Mouse (Mus musculus) ES-E14 (cell line): ENCODE data around the gene Rtp3. TPM values are rescaled to one million over a fixed set of nuclear protein-coding genes. Genes with fewer than 3 reads are reported as not detected.
A peak's percentile ranks its signal among the peaks of the same experiment; 100 is the strongest.

Source experiments
- DNase-seq: peaks from one replicate; pipeline ENCODE4 v3.0.0-alpha.2; 2013; ENCODE audit warnings: low read depth, low spot score
- H3K27ac ChIP-seq: 2 replicates; pipeline ENCODE4 v1.5.1; 2012; ENCODE audit warnings: low read depth, mild to moderate bottlenecking, low read length, moderate library complexity, mixed read lengths; ENCODE audit not compliant: poor library complexity, insufficient read depth, severe bottlenecking
- H3K36me3 ChIP-seq: 2 replicates; pipeline ENCODE4 v1.6.1; 2012; ENCODE audit warnings: mild to moderate bottlenecking, low read length, moderate library complexity, mixed read lengths; ENCODE audit not compliant: control insufficient read depth, poor library complexity, insufficient read depth, severe bottlenecking
- H3K4me1 ChIP-seq, 2 experiments: fragments of 150-350 bp in 1 of 2; sonication (generic) in 1 of 2; 2 replicates each; pipeline ENCODE4 v1.6.1; 2012; ENCODE audit warnings: low read length in 2 of 2, mild to moderate bottlenecking in 1 of 2, mixed read lengths in 1 of 2; ENCODE audit not compliant: control insufficient read depth in 2 of 2, insufficient read depth in 2 of 2, poor library complexity in 1 of 2
- H3K4me3 ChIP-seq, 2 experiments: fragments of 150-350 bp in 1 of 2; sonication (generic) in 1 of 2; 2 replicates each; pipeline ENCODE4 v1.5.1; 2012; ENCODE audit warnings: low read length in 2 of 2, low read depth in 1 of 2, mild to moderate bottlenecking in 1 of 2, mixed read lengths in 1 of 2; ENCODE audit not compliant: insufficient read depth in 1 of 2, poor library complexity in 1 of 2, severe bottlenecking in 1 of 2
- H3K9ac ChIP-seq: 2 replicates; pipeline ENCODE4 v1.6.1; 2012; ENCODE audit warnings: low read depth, mild to moderate bottlenecking, low read length, mixed read lengths; ENCODE audit not compliant: poor library complexity, insufficient read depth, severe bottlenecking
- H3K9me3 ChIP-seq: fragments of 150-350 bp; sonication (generic); 2 replicates; pipeline ENCODE4 v1.6.1; 2012; ENCODE audit warnings: low read depth, mild to moderate bottlenecking, low read length; ENCODE audit not compliant: control insufficient read depth, insufficient read depth
- CHD2 ChIP-seq: IDR thresholded peaks from 2 replicates; pipeline ENCODE4 v1.6.1; 2014; ENCODE audit warnings: mild to moderate bottlenecking, low read depth, low read length, inconsistent platforms
- HCFC1 ChIP-seq: IDR thresholded peaks from 2 replicates; pipeline ENCODE4 v1.6.1; 2012; ENCODE audit warnings: low read length, inconsistent platforms, borderline replicate concordance; ENCODE audit not compliant: insufficient read depth
- MAFK ChIP-seq: IDR thresholded peaks from 2 replicates; pipeline ENCODE4 v1.6.1; 2014; ENCODE audit warnings: mild to moderate bottlenecking, low read depth, low read length, inconsistent platforms; ENCODE audit not compliant: insufficient read depth
- ZC3H11A ChIP-seq: IDR thresholded peaks from 2 replicates; pipeline ENCODE4 v1.6.1; 2012; ENCODE audit warnings: low read depth, mild to moderate bottlenecking, inconsistent platforms, low read length, borderline replicate concordance
- ZNF384 ChIP-seq: IDR thresholded peaks from 2 replicates; pipeline ENCODE4 v1.6.1; 2012; ENCODE audit warnings: low read depth, low read length, inconsistent platforms
- in situ Hi-C, 2 experiments: fragments of 600-800 bp; cut with MboI; formaldehyde crosslinking; loops; one replicate each; pipeline ENCODE4 v1.15.1; 2025; ENCODE audit warnings: low sequenced_read_pairs in 2 of 2, inconsistent platforms in 1 of 2; ENCODE audit not compliant: unreplicated experiment in 2 of 2
- total RNA-seq: library from RNA; depleted of rRNA; stranded (reverse); fragments of 300-350 nt; gene quantifications from 2 replicates; pipeline ENCODE4 v1.2.3, GENCODE M21; 2012

Gene Rtp3
- total RNA-seq, 1 experiment: 0.62 TPM

GRCm38 (mm10) chr9:111015658-111016057 is 25.3 kb upstream of the Rtp3 start:
- Histone ChIP-seq H3K9ac (no peak overlapping the region), H3K27ac (no peak overlapping the region), H3K4me1 (no peaks in the 10 kb centered on the region), H3K36me3 (no peaks in the 10 kb centered on the region), H3K9me3 (no peaks in the 10 kb centered on the region), H3K4me3 (no peak overlapping the region)
- in situ Hi-C loops: no loop called here
- TF ChIP-seq ZNF384: no peak
- no peak for TF ChIP-seq MAFK
- TF ChIP-seq CHD2: no peak
- TF ChIP-seq ZC3H11A: no peak
- no peak for TF ChIP-seq HCFC1
- peak; percentile 42 for DNase-seq

- H3K9me3 ChIP-seq: no peaks in the 10 kb centered on the region
- no peaks in the 10 kb centered on the region for H3K36me3 ChIP-seq
- no peak overlapping the region for H3K9ac ChIP-seq
- in situ Hi-C loops: no loop called here
- H3K4me3 ChIP-seq: no peak overlapping the region
- no peak for DNase-seq
- peaks cover 2 to 8% of the 10 kb centered on the region in 2 experiments; a peak in 2 of 4 replicates for H3K4me1 ChIP-seq
- H3K27ac ChIP-seq: no peak overlapping the region
- TF ChIP-seq ZC3H11A (no peak), ZNF384 (no peak), CHD2 (no peak), HCFC1 (no peak), MAFK (no peak)
Observed at GRCm38 (mm10) chr9:111012041-111012440, 21.7 kb upstream of the Rtp3 start.

- in situ Hi-C loops: no loop called here
- no peaks in the 10 kb centered on the region for H3K36me3 ChIP-seq
- TF ChIP-seq ZNF384: no peak
- TF ChIP-seq MAFK: no peak
- no peak for TF ChIP-seq CHD2
- no peak for TF ChIP-seq ZC3H11A
Observed at GRCm38 (mm10) chr9:111011550-111011949, 21.2 kb upstream of the Rtp3 start.

GRCm38 (mm10) chr9:111009763-111010162 is 19.4 kb upstream of the Rtp3 start:
- H3K27ac ChIP-seq: no peak overlapping the region
- no peaks in the 10 kb centered on the region for H3K9me3 ChIP-seq
- no peak overlapping the region for H3K9ac ChIP-seq
- DNase-seq: no peak
- TF ChIP-seq HCFC1: no peak
- no peak for TF ChIP-seq ZNF384
- no peak for TF ChIP-seq MAFK
- TF ChIP-seq CHD2: no peak
- TF ChIP-seq ZC3H11A: no peak
- no peak overlapping the region for H3K4me3 ChIP-seq
- H3K36me3 ChIP-seq: no peaks in the 10 kb centered on the region
- peaks cover 2 to 8% of the 10 kb centered on the region in 2 experiments; a peak in 2 of 4 replicates for H3K4me1 ChIP-seq
- in situ Hi-C loops: no loop called here

More at GRCm38 (mm10) chr9:111011550-111011949, 21.2 kb upstream of the Rtp3 start:
- Histone ChIP-seq H3K27ac (no peak overlapping the region), H3K9me3 (no peaks in the 10 kb centered on the region), H3K9ac (no peak overlapping the region), H3K4me1 (peaks cover 2 to 8% of the 10 kb centered on the region in 2 experiments; a peak in 2 of 4 replicates), H3K4me3 (no peak overlapping the region)
- DNase-seq: no peak

GRCm38 (mm10) chr9:111006544-111006943 is 16.2 kb upstream of the Rtp3 start:
- in situ Hi-C loops: no loop called here
- no peak for DNase-seq
- TF ChIP-seq ZNF384: no peak
- TF ChIP-seq HCFC1: no peak
- TF ChIP-seq MAFK: no peak
- Histone ChIP-seq H3K27ac (no peak overlapping the region), H3K36me3 (no peaks in the 10 kb centered on the region), H3K4me1 (peaks cover 2 to 8% of the 10 kb centered on the region in 2 experiments; a peak in 2 of 4 replicates), H3K9ac (no peak overlapping the region), H3K9me3 (no peaks in the 10 kb centered on the region), H3K4me3 (no peak overlapping the region)
